Mouse (Mus musculus) heart, embryonic 15.5 days (tissue): ENCODE data around the gene Wdr41. TPM values are rescaled to one million over a fixed set of nuclear protein-coding genes. Genes with fewer than 3 reads are reported as not detected.

ENCODE experiments used
- ATAC-seq: fragments of 200-750 bp; cut with Nextera tagmentation; replicated peaks from 2 replicates; pipeline ENCODE4 v1.8.0; 2017; ENCODE audit warnings: low read depth, moderate TSS enrichment; ENCODE audit not compliant: insufficient number of reproducible peaks, insufficient read depth, low FRiP score
- H3K27ac ChIP-seq: fragments of 300-500 bp; sonication (generic); 2 replicates; pipeline ENCODE4 v1.5.1; 2015; ENCODE audit warnings: mild to moderate bottlenecking, inconsistent platforms
- H3K27me3 ChIP-seq: fragments of 300-500 bp; sonication (generic); 2 replicates; pipeline ENCODE4 v1.6.1; 2015; ENCODE audit warnings: inconsistent platforms
- H3K36me3 ChIP-seq: fragments of 300-500 bp; sonication (generic); 2 replicates; pipeline ENCODE4 v1.6.1; 2015; ENCODE audit warnings: mild to moderate bottlenecking, inconsistent platforms
- H3K4me1 ChIP-seq: fragments of 300-500 bp; sonication (generic); replicated peaks from 2 replicates; pipeline ENCODE4 v1.6.1; 2015; ENCODE audit warnings: inconsistent platforms
- H3K4me2 ChIP-seq: fragments of 300-500 bp; sonication (generic); 2 replicates; pipeline ENCODE4 v1.6.1; 2015; ENCODE audit warnings: inconsistent platforms, mild to moderate bottlenecking, moderate library complexity
- H3K4me3 ChIP-seq: fragments of 300-500 bp; sonication (generic); 2 replicates; pipeline ENCODE4 v1.5.1; 2015; ENCODE audit warnings: mild to moderate bottlenecking, inconsistent platforms
- H3K9ac ChIP-seq: fragments of 300-500 bp; sonication (generic); 2 replicates; pipeline ENCODE4 v1.6.1; 2015; ENCODE audit warnings: mild to moderate bottlenecking, inconsistent platforms
- H3K9me3 ChIP-seq: fragments of 300-500 bp; sonication (generic); replicated peaks from 2 replicates; pipeline ENCODE4 v1.6.1; 2016; ENCODE audit warnings: inconsistent platforms
- polyA plus RNA-seq: library from polyadenylated mRNA; unstranded; fragments of >200 nt; fragmentation: Nextera tagmentation; extraction: Ambion mirVana; gene quantifications from 2 replicates; pipeline ENCODE4 v1.2.1, GENCODE M21; 2015

Gene Wdr41
- polyA plus RNA-seq, 1 experiment from 2014 or later = 17.7 TPM

DNA sequence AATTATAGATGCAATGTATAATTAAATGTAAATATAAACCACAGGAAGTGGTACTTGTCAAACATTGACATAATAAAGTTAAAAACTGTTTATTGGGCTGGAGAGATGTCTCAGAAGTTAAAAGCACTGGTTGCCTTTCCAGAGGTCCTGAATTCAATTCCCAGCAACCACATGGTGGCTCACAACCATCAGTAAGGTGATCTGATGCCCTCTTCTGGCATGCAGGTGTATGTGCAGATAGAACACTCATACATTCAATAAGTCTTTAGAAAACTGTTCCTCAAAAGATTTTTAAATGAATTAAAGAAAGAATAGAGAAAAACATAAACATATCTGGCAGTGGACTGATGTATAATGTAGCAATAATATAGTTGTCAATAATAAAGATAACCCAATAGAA is 94.1 kb downstream of the Wdr41 start:
- Histone ChIP-seq H3K36me3 (no peaks in the 10 kb centered on the region), H3K4me3 (no peak overlapping the region), H3K4me1 (no peaks in the 10 kb centered on the region), H3K27me3 (no peaks in the 10 kb centered on the region), H3K27ac (no peak overlapping the region), H3K4me2 (no peak overlapping the region), H3K9me3 (no peaks in the 10 kb centered on the region), H3K9ac (no peak overlapping the region)
- ATAC-seq = no peak

Other genes starting within 250 kb of the Wdr41 start
- 175 and 214 TPM in 2 replicates for gene Tbca, start 187.4 kb upstream of the Wdr41 start, polyA plus RNA-seq
- not detected in 2 replicates for gene Otp, start 100.7 kb upstream of the Wdr41 start, polyA plus RNA-seq